Mouse (Mus musculus) B cell, adult 67 days (primary cell): ENCODE measurements around the gene Lrrn4cl. TPM values are rescaled to one million over a fixed set of nuclear protein-coding genes. Genes with fewer than 3 reads are reported as not detected.

Experiments used
- total RNA-seq, 2 experiments: library from RNA; stranded (reverse); gene quantifications; 4 replicates each; pipeline ENCODE4 v1.2.4; 2023

Gene Lrrn4cl
- total RNA-seq, 2 experiments from 2014 or later = 1.1 TPM

Other genes with a start within 250 kb of the Lrrn4cl start
- not detected for gene Slc22a6, start 232.7 kb upstream of the Lrrn4cl start, total RNA-seq
- not detected for gene Chrm1, start 187.0 kb upstream of the Lrrn4cl start, total RNA-seq
- 100 to 1,000 TPM; 180 to 183 TPM for gene Slc3a2, start 127.4 kb upstream of the Lrrn4cl start, total RNA-seq
- gene Wdr74, start 114.9 kb upstream of the Lrrn4cl start, total RNA-seq = 10 to 100 TPM; 76.8 to 87.1 TPM
- 1 to 10 TPM; 2.0 to 8.3 TPM for gene 1700092M07Rik, start 110.0 kb upstream of the Lrrn4cl start, total RNA-seq
- 100 to 1,000 TPM; 223 to 260 TPM for gene Stx5a, start 109.4 kb upstream of the Lrrn4cl start, total RNA-seq
- gene Nxf1, start 93.7 kb upstream of the Lrrn4cl start, total RNA-seq = 100 to 1,000 TPM; 409 to 456 TPM
- gene Tmem223, start 79.8 kb upstream of the Lrrn4cl start, total RNA-seq = 10 to 100 TPM; 30.9 to 34.0 TPM
- 10 to 100 TPM; 79.4 to 81.3 TPM for gene Tmem179b, start 76.3 kb upstream of the Lrrn4cl start, total RNA-seq
- gene Taf6l, start 64.4 kb upstream of the Lrrn4cl start, total RNA-seq = 10 to 100 TPM; 24.0 to 26.3 TPM
- 10 to 100 TPM; 65.9 to 76.1 TPM for gene Polr2g, start 52.2 kb upstream of the Lrrn4cl start, total RNA-seq
- 1 to 10 TPM; 2.3 to 4.3 TPM for gene Zbtb3, start 48.2 kb upstream of the Lrrn4cl start, total RNA-seq
- gene Ttc9c, start 31.4 kb upstream of the Lrrn4cl start, total RNA-seq = 10 to 100 TPM; 33.8 to 36.0 TPM
- 100 to 1,000 TPM; 125 TPM for gene Hnrnpul2, start 30.8 kb upstream of the Lrrn4cl start, total RNA-seq
- gene AC129217.1, start 21.0 kb upstream of the Lrrn4cl start, total RNA-seq = 10 to 100 TPM in 1 of 2 experiments, 1 to 10 TPM in 1; 8.7 to 10.4 TPM
- 10 to 100 TPM; 55.4 to 56.3 TPM for gene Bscl2, start 13.3 kb upstream of the Lrrn4cl start, total RNA-seq
- gene Gng3, start 11.6 kb upstream of the Lrrn4cl start, total RNA-seq = under 1 TPM in 1 of 2 experiments, not detected in 1; 0.32 TPM
- gene Ubxn1, start 20.7 kb downstream of the Lrrn4cl start, total RNA-seq = 100 to 1,000 TPM; 134 to 139 TPM
- gene Uqcc3, start 30.2 kb downstream of the Lrrn4cl start, total RNA-seq = 10 to 100 TPM; 21.7 to 24.6 TPM
- 10 to 100 TPM; 11.1 to 35.5 TPM for gene Lbhd1, start 33.0 kb downstream of the Lrrn4cl start, total RNA-seq
- not detected for gene Gm49403, start 33.2 kb downstream of the Lrrn4cl start, total RNA-seq
- 10 to 100 TPM; 40.7 to 46.3 TPM for gene 1810009A15Rik, start 38.1 kb downstream of the Lrrn4cl start, total RNA-seq
- 1 to 10 TPM; 1.1 to 5.3 TPM for gene Gm49416, start 38.2 kb downstream of the Lrrn4cl start, total RNA-seq
- 10 to 100 TPM; 24.6 to 25.0 TPM for gene Ints5, start 42.2 kb downstream of the Lrrn4cl start, total RNA-seq
- 100 to 1,000 TPM; 172 to 180 TPM for gene Ganab, start 47.3 kb downstream of the Lrrn4cl start, total RNA-seq
- gene B3gat3, start 69.6 kb downstream of the Lrrn4cl start, total RNA-seq = 10 to 100 TPM; 76.7 to 80.8 TPM
- gene Rom1, start 78.6 kb downstream of the Lrrn4cl start, total RNA-seq = 1 to 10 TPM; 3.3 to 5.6 TPM
- gene Eml3, start 78.8 kb downstream of the Lrrn4cl start, total RNA-seq = 100 to 1,000 TPM in 1 of 2 experiments, 10 to 100 TPM in 1; 97.3 to 108 TPM
- gene Mta2, start 91.1 kb downstream of the Lrrn4cl start, total RNA-seq = 100 to 1,000 TPM; 217 to 227 TPM
- gene Tut1, start 103.1 kb downstream of the Lrrn4cl start, total RNA-seq = 10 to 100 TPM; 41.2 to 44.8 TPM
- 100 to 1,000 TPM; 517 to 551 TPM for gene Eef1g, start 116.3 kb downstream of the Lrrn4cl start, total RNA-seq
- 100 to 1,000 TPM in 1 of 2 experiments, 10 to 100 TPM in 1; 94.3 to 151 TPM for gene Ahnak, start 138.5 kb downstream of the Lrrn4cl start, total RNA-seq
- not detected for gene Scgb1a1, start 237.2 kb downstream of the Lrrn4cl start, total RNA-seq